Mouse (Mus musculus): Measurements from ENCODE around the gene Galr2.

Gene Galr2

GRCm38 (mm10) chr11:116307762-116308531 lies 27.2 kb downstream of the Galr2 start:
- no peak for DNase-seq (ENCODE audit: low spot score)

GRCm38 (mm10) chr11:116309601-116310000 lies 28.9 kb downstream of the Galr2 start:
- DNase-seq (ENCODE audit: low spot score): no peak

GRCm38 (mm10) chr11:116311169-116311568 lies 30.4 kb downstream of the Galr2 start:
- no peak for DNase-seq (ENCODE audit: low spot score)

- no peak for DNase-seq (ENCODE audit: low spot score)
Measured at GRCm38 (mm10) chr11:116312359-116312758, 31.6 kb downstream of the Galr2 start.

- DNase-seq (ENCODE audit: low spot score): peak; percentile 82
Measured at GRCm38 (mm10) chr11:116318719-116319659, 38.2 kb downstream of the Galr2 start.

GRCm38 (mm10) chr11:116326963-116327603 lies 46.3 kb downstream of the Galr2 start:
- DNase-seq (ENCODE audit: low spot score): no peak

GRCm38 (mm10) chr11:116329314-116330210 lies 48.8 kb downstream of the Galr2 start:
- DNase-seq (ENCODE audit: low spot score): no peak

- DNase-seq (ENCODE audit: low spot score): no peak
Measured at GRCm38 (mm10) chr11:116330211-116330518, 49.4 kb downstream of the Galr2 start.

GRCm38 (mm10) chr11:116332232-116332982 lies 51.7 kb downstream of the Galr2 start:
- DNase-seq (ENCODE audit: low spot score): no peak

GRCm38 (mm10) chr11:116332983-116333270 lies 52.2 kb downstream of the Galr2 start:
- DNase-seq (ENCODE audit: low spot score): no peak
